Mouse (Mus musculus) v-Abl transformed pro-B cells (cell line): Measurements from ENCODE around the gene Zfp961.

Experiments
- in situ Hi-C, 2 experiments: fragments of 400-800 bp; cut with MboI; formaldehyde crosslinking; loops; one replicate each; pipeline ENCODE4 v1.15.1; 2025; ENCODE audit not compliant: unreplicated experiment in 2 of 2

Gene Zfp961

DNA sequence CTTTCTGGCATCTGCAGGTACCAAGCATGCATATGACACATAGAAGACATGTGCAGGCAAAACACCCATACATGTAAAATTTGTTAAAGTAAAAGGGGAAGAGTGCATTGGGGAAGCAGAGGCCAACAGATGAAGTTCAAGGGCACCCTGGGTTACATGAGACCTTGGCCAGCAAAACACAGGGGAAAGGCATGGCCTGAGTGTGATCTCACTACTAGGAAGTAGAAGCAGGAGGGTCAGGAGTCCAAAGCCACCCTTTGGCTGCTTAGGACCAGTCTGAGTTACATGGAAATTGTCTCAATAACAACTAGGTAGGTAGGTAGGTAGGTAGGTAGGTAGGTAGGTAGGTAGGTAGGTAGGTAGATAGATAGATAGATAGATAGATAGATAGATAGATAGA lies 9.6 kb downstream of the Zfp961 start:
- in situ Hi-C loops, result no loop called here

DNA sequence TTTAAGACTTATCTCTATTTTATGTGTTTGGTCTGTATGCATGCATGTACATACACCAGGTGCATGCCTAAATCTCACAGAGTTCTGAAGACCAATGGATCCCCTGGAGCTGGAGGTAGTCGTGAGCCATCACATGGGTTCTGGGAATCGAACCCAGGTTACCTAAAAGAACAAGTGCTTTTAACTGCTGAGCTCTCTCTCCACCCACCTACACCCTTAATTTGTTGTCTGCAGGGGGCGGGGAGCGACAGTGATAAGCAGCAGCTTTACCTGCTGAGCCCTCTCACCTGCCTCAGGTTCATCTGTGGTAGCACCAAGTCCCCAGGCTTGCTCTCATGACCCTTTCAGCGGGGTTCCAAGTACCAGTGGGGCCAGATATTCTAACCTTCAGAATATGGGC lies 11.0 kb downstream of the Zfp961 start:
- in situ Hi-C loops, result no loop called here

DNA sequence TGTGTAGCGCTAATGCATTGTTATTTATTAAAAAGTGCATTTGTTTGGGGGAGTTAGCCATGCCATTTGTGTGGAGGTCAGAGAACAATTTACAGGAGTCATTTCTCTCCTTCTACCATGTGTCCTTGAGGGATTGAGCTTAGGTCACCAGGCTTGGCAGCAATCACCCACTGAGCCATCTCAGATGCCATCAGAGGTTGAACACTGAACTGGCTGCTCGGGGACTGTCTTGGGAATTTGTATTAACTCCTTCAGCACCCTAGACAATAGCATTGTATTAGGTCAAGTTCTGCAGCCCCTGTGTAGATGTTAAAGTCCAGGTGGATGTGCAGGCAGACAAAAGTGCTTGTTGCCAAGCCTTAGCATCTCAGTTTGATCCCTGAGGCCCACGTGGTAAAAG lies 13.2 kb downstream of the Zfp961 start:
- in situ Hi-C loops, result no loop called here

- in situ Hi-C loops, result no loop called here
Observed at GRCm38 (mm10) chr8:71965166-71965565, 14.3 kb downstream of the Zfp961 start.

DNA sequence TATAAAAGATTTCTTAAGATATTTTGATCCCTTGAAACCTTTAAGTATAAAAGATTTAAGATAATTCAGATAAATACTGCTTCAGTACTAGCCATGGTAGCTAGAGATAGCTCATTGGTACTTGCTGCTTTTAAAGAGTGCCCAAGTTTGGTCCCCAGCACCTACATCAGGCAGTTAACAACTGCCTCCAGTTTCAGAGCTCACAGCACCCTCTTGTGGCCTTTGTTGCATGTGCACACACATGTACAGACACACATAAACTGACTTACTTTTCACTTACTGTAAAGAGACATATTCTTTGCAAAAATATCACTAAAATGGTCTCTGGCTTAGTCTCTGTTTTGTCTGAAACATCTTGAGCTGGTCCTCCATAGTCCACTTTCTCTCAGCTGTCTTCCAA lies 15.6 kb downstream of the Zfp961 start:
- in situ Hi-C loops, result no loop called here

DNA sequence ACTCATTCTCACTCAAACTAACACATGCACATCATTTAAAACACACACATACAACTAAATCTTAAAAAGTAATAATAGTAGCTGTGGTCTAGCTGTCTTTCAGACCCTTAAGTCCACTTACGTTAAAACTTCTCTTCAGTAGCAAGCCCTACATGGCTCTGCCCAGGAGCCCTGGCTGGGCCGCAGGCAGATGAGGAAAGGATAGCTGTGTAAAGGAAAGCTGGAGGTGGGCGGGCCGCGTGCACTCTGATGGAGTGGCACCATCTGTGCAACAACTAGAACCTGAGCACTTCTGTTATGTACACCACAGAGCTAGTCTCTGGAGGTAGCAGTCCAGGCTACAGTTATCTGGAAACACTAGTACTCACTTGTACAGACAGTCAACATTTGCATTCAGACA lies 16.4 kb downstream of the Zfp961 start:
- in situ Hi-C loops, result no loop called here

DNA sequence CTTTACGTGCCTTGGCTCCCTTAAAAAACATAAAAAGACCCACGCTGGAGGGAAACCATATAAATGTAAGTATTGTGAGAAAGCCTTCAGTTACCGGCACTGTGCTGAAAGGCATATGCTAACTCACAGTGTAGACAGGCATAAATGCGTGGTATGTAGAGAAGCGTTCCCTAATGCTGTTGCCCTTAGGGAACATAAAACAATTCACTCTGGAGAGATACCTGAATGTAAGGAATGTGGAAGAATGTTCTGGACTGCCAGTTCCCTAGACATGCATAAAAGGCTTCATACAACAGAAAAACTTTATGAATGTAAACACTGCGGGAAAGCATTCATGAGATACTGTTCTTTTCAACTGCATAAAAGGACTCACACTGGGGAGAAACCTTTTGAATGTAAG lies 17.3 kb downstream of the Zfp961 start:
- in situ Hi-C loops, result no loop called here

GRCm38 (mm10) chr8:71968636-71969035 lies 17.8 kb downstream of the Zfp961 start:
- in situ Hi-C loops, result no loop called here

- in situ Hi-C loops, result loop anchor here in 1 of 2 experiments (10.0 kb wide), 1 partner anchor 217 kb away; no protein-coding TSS in a partner anchor
Observed at GRCm38 (mm10) chr8:71971945-71972344, 21.1 kb downstream of the Zfp961 start.

- in situ Hi-C loops, result loop anchor here in 1 of 2 experiments (10.0 kb wide), 1 partner anchor 219 kb away; no protein-coding TSS in a partner anchor
Observed at GRCm38 (mm10) chr8:71974211-71974610, 23.4 kb downstream of the Zfp961 start.

DNA sequence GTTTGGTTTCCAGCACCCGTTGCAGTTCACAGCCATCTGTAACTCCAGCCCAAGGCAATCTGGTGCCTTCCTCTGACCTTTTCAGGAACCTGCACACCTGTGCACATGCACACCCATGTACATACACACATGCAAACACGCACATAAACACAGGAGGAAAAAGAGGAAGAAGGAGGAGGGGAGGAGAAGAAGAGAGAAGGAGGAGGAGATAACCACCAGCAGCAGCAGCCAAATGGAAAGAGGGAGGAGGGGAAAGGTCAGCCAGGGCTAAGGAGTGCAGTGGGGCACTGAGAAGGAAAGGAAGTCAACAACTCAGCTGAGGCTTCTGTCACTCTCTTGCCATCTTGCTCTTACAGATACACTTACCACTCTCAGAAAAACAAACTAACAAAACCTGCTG lies 30.2 kb downstream of the Zfp961 start:
- in situ Hi-C loops, result loop anchor here (10.0 to 25.0 kb wide), 2 partner anchors 226 to 844 kb away; no protein-coding TSS in a partner anchor

GRCm38 (mm10) chr8:71981456-71981855 lies 30.6 kb downstream of the Zfp961 start:
- in situ Hi-C loops, result loop anchor here (10.0 to 25.0 kb wide), 2 partner anchors 227 to 844 kb away; no protein-coding TSS in a partner anchor

DNA sequence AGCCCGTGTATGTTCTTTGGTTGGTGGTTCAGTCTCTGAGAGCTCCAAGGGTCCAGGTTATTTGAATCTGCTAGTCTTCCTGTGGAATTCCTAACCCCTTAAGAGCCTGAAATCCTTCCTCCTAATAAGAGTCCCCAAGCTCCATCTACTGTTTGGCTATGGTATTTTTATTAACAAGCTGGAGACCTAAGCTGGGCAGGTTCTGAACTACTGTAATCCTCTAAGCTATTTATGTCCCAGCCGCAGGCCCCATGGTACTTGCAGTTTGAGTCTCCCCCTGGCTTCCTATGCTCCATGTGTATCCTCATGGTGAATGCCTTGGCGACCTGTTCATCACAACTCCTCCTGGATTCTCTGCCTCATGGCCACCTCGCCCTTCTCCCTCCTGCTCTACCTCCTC lies 33.8 kb downstream of the Zfp961 start:
- in situ Hi-C loops, result loop anchor here (10.0 to 25.0 kb wide), 2 partner anchors 230 to 847 kb away; no protein-coding TSS in a partner anchor

- in situ Hi-C loops, result loop anchor here (10.0 to 25.0 kb wide), 2 partner anchors 233 to 851 kb away; no protein-coding TSS in a partner anchor
Observed at GRCm38 (mm10) chr8:71988110-71988866, 37.5 kb downstream of the Zfp961 start.

- in situ Hi-C loops, result loop anchor here (10.0 to 25.0 kb wide), 2 partner anchors 234 to 852 kb away; no protein-coding TSS in a partner anchor
Observed at GRCm38 (mm10) chr8:71988867-71989599, 38.2 kb downstream of the Zfp961 start.

DNA sequence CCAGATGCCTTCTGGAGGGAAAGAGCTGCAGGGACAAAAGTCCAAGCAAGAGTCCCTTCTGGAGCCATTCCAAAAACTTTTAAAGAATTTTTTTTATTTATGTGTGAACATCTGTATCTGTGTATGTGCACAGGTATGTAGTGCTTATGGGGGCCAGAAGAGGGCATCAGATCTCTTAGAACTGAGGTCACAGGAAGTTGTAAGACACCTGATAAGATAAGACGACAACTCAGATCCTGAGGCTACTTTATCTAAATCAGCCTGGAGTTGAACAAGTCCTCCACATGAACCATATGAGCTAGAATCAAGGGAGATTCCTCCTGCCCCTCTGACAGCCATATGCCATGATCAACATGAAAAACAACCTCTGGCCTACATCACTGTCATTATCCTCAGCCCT lies 48.6 kb downstream of the Zfp961 start:
- in situ Hi-C loops, result loop anchor here (25.0 kb wide), 1 partner anchor 862 kb away; no protein-coding TSS in a partner anchor

GRCm38 (mm10) chr8:72000223-72000622 lies 49.4 kb downstream of the Zfp961 start:
- in situ Hi-C loops, result no loop called here

- in situ Hi-C loops, result no loop called here
Observed at GRCm38 (mm10) chr8:72002942-72003341, 52.1 kb downstream of the Zfp961 start.

GRCm38 (mm10) chr8:72005912-72006311 lies 55.1 kb downstream of the Zfp961 start:
- in situ Hi-C loops, result no loop called here

GRCm38 (mm10) chr8:72006763-72007162 lies 55.9 kb downstream of the Zfp961 start:
- in situ Hi-C loops, result no loop called here

DNA sequence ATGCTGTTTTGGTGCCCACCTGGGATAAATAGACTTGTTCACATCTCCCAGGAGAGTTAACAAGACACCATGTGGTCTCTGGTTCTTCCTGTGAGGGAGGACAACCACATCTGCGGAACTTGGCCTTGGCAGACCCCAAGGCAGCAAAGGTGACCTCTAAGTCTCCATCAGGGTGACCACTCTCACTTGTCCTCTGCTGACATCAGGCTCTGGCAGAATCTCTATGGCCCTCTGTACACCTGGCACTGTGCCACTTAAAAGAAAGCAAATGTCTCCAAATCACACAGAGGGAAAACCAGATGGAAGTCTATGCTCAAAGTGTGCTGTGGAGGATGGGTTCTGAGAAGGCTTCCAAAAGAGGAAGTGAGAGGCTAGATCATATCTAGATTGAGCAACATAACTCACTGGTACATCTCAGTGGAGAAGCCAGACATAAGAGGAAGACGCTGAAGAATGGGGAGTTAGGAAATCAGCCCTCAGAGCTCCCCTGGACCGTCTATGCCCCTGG lies 57.4 kb downstream of the Zfp961 start:
- in situ Hi-C loops, result no loop called here
